Mouse (Mus musculus) telencephalon, adult 2 months (tissue): ENCODE measurements around the gene Insl6.

ENCODE experiments used
- DNase-seq: peaks from one replicate; pipeline ENCODE4 v3.0.0-alpha.2; 2011; ENCODE audit warnings: low read depth, low spot score

Insl6 gene

GRCm38 (mm10) chr19:29325053-29325851 lies at the start of gene Insl6:
Insl6 (minus strand) TSS chr19:29325356.
- DNase-seq = no peak

DNA sequence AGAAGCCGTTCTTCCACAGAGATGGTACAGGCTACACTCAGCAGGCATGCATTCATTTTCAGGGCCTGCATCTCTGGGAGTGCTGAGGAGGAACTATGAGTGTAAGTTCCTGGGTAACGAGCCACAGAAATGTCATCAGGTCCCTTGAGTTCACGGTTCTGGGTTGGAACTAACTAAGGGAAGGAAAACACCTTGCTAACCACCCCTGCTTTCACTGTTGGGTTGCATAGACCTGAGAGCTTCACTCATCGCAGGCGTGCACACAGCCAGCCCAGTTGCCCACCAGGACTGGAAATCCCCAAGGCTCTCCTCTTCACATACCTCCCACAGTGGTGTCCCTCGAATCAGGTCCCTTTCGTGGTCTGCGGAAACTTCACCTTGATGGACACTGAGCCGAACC lies 49.8 kb upstream of the Insl6 start:
- DNase-seq = no peak

DNA sequence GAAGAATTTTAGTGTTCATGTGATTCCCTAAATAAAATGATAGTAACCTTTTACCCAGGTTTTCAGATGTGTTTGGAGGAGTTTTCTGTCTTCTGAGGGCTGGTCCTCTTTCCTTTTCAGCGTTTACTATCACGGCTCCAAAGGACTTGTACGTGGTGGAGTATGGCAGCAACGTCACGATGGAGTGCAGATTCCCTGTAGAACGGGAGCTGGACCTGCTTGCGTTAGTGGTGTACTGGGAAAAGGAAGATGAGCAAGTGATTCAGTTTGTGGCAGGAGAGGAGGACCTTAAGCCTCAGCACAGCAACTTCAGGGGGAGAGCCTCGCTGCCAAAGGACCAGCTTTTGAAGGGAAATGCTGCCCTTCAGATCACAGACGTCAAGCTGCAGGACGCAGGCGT lies 48.3 kb upstream of the Insl6 start:
- no peak for DNase-seq

DNA sequence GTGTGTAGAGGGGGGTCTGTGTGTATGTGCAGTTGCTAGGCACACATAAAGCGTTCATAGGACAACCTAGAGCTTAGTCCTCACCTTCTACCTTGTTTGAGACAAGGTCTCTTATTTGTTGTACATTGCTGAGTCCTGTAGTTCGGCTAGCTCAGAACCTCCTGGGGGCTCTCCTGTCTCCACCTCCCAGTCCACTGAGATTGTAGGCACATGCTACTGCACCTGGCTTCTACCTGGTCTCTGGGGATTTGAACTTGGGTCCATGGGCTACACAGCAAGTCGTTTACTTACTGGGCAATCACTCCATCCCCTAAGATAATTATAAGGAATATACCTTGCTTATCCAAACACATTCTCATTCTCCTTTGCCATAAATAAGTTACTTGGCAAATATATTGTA lies 47.5 kb upstream of the Insl6 start:
- no peak for DNase-seq

DNA sequence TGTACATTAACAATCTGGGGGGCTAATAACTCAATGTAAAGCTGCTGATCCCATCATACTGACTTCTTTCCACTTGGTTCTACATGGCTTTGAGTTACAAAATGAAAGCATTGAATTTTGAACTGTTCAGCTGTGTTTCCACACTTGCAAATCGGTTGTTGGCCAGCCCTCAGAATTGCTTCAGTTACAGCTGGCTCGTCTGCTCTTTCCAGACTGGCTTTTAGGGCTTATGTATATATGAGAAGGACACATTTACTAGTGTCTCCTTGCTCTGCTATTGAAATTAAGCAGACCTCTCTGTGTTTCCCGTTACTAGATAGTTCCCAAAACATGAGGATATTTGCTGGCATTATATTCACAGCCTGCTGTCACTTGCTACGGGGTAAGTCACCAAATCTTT lies 47.0 kb upstream of the Insl6 start:
- DNase-seq = peak; percentile 43

DNA sequence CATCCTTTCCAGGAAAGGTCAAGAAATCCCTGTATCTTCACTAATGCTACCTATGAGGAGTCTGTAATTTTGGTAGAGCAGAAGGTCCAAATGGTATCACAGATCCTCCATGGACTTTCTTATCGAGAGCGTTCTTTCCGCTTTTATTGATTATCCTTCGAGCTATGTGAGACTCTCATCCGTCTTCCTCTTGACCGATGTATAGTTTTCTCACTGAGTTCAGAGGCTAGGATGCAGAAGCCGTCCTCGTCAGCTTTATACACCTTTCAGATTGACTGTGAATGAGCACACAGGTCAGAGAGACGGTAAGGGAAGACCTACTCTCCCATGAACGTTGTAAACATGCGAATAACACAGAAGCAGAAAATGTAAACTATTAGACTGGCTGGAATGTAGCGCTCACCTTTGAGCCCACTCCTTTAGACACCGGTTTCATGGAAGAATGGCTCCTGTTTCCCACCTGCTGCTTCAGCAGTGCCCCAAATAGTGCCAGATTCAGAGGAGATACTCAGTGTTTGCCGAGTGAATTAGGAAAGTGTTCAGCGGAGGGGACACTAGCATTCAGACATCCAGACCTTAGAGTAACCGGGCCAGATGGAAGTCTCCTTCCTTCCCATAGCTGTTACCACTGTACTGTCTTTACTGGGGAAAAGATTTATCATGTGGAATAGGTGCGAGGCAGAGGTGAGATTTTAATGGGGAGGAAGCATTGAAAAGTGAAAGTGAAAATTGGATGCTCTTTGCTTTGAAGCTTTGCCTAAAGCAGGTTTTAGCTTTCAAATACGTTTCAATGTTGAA lies 46.3 kb upstream of the Insl6 start:
- no peak for DNase-seq

DNA sequence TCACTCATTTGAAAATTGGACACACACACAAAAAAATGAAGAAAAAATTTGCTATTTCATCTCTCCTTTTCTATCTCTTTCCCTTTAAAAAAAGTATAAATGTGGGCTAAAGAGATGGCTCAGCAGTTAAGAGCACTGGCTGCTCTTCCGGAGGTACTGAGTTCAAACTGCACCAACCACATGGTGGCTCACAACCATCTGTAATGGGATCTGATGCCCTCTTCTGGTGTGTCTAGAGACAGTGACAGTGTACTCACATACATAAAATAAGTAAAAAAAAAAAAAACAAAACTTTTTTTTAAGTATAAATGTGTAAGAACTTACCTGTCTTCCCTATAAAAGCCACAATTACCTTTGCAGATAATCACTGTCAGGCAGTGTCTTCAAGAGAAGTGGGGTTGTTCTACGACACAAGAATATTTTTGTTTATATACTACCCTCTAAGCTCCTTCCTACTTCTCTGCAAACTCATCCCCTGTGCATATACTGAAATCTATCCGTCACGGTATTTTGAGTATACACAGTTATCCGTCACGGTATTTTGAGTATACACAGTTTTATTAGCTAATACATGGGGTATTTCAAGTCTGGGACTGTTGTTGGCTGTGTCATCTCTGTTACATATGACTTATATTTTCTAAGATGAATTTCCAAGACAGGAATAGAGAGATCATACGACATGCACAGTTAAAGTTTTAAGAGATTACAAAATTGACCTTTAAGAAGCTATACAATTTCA lies 45.6 kb upstream of the Insl6 start:
- no peak for DNase-seq

DNA sequence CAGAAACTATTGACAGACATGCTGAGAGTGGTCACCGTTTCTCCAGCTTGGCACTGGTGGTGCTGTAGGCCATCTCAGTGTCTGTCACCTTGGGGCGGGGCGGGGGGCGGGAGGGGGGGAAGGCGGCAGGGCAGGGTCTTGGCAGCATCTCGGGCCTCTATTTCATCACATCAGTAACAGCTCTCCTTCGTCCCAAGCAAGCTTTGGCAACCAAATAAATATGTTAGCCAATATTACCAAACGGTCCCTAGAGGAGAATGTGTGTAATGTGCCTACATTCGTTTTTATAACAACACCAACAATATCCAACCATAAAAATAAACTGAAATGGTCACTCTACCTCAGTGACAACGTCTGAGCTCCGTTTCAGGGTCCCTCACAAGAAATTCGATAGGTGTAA lies 45.0 kb upstream of the Insl6 start:
- DNase-seq = no peak

DNA sequence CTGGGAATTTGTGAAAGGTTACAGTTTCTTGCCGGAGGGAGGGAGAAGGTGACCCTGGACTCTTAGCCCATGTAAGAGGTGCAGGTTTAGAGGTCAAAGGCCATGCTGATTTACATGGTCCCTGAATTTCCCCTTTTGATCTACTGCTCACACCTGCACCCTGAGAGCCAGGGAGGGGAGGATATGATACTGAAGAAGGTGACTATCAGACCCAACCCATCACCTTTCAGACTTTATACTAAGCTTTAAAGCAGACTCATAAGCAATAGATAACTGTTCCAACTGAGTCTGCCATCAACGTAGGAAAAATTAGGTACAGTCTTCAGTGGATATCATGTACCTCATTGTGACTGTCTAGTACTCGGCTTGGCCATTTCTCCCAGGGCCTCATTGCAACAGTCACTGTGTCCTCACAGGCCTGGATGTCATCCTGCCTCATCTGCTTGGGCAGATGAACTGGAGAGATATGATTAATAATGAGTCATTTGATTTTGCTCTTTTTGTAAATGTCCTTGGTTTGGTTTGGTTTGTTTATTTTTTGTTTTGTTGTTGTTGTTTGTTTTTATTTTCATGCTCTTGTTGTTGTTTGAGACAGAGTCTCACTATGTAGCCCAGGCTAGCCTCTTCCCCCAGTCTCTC lies 43.6 kb upstream of the Insl6 start:
- no peak for DNase-seq

GRCm38 (mm10) chr19:29368041-29368440 lies 42.9 kb upstream of the Insl6 start:
- no peak for DNase-seq

DNA sequence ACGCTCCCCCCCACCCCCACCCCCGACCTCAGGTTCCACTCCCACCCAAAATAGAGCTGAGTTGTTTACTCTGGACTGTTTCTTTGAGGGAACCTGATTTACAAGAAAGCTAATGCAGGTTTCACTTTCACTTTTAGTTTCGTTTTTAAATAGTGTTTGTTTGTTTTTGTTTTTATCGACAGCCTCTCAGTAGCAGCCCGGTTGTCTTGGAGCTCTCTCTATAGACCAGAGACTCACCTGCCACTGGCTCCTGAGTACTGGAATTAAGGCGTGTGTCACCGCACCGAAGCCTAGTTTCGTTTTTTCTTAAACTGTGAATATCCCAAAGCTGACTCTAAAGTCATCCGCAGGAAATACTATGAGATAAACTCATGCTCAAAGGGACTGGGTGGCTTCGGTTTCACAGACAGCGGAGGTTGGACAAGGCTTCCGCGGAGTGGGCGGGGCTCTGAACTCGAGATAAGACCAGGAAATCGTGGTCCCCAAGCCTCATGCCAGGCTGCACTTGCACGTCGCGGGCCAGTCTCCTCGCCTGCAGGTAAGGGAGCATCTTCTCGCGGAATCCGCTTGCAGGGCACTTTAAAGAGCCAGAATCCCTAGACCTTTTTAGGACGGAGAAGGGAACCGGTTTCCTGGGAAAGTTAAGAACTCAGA lies 41.9 kb upstream of the Insl6 start, which contains the start of the genes Plgrkt and Cd274:
Plgrkt (minus strand) TSS at position 422 of the 654 bp plus-strand sequence.
Cd274 (plus strand) TSS at position 487 of the 654 bp plus-strand sequence.
- DNase-seq = no peak

DNA sequence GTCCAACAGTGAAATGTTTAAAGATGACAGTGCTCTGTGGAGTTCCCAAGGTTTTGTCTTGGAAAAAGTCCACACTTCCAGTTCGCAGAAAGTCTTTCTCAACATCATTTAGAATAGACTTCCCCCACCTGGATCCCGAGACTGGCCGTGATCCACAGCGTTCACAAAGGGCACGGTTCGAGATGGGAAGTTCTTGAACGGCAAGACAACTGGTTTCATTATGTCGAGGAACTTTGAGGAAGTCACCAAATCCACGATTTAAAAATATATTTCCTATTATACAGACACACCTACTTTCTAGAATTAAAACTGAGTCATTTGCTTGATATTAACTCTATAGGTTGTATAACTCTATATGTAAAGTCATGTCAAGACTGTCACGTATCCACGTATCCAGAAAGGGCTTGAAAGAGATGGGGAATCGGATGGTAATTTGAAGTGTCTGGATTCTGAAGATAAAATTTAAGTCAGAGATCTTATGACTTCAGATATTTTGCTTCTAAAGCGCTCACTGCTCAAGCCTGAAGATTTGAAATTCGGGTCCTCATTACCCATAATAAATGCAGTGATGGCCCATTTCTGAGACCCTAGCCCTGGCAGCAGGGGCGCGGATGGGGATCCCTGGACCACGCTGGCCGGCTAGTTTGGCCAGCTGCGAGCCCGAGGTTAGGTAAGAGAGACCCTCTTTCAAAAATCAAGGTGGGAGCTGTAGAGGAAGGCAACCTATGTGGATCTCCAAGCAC lies 41.2 kb upstream of the Insl6 start:
- no peak for DNase-seq

GRCm38 (mm10) chr19:29365105-29365504 lies 39.9 kb upstream of the Insl6 start:
- no peak for DNase-seq

DNA sequence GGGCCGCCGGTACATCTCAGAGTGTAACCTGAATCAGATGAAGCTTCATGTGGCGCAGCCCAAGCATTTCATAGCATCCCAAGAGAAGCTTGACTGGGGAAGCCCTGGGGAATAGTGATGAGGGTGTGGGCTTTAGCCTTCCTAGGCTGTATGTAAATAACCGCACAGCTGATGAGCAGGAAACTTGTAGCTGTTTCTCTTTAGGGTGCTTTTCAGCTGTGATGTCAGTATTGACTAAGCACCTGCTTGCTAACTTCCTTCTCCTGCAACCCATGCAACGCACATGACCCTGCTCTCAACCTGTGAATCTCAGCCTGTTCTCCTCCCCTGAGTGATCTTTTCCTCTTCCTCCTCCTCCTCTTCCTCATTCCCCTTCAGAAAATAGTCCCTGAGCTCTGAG lies 38.9 kb upstream of the Insl6 start:
- DNase-seq = no peak

DNA sequence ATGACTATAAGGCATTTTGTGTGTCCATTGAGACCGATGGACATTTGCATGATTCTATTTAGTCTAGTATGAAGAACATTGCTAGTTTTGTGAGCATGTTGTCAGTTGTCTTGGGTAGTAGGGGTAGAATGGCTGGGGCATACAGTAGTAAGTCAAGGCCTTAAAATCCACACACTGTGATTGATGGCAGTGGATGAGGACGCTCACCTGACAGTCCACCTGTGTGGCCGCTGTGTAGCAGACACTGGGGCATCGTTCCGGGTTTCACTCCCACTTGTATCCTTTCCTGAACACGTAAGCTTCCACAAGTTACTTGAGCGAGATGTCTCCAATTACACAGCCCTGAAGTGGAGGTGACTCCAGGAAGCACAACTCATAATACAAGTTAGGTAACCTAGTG lies 38.4 kb upstream of the Insl6 start:
- DNase-seq = no peak

GRCm38 (mm10) chr19:29362173-29362930 lies 37.2 kb upstream of the Insl6 start:
- no peak for DNase-seq

DNA sequence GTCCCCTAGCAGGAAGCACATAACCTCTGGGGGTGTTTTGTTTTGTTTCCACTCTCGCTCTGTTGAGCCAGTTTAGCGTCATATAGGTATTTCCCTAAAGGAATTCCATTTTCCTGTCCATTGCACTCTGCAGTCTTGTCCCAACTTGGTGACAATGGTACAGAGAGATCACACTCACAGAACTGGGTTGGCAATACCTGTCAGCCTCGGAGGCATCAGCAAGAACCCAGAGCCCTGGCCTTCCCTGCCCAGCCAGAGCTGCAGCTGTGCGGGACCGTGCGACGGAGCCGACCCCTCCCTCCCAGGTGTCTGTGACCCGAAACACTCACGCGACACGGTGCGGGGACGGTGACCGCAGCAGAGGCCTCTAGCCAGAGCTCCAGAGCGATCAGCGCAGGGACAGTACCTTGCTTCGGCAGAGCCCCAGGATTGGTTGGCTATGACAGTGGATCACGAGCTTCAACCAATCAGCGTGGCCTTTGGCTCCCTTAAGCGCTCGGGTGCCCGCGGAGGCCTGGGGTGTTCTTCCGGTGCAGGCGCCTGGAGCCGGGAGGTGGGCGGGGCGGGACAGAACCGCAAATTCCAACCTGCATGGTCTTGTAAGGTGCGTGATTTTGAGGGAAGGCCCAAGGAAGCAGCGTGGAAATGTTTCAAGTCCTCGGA lies 36.4 kb upstream of the Insl6 start:
- peak; percentile 97 for DNase-seq

DNA sequence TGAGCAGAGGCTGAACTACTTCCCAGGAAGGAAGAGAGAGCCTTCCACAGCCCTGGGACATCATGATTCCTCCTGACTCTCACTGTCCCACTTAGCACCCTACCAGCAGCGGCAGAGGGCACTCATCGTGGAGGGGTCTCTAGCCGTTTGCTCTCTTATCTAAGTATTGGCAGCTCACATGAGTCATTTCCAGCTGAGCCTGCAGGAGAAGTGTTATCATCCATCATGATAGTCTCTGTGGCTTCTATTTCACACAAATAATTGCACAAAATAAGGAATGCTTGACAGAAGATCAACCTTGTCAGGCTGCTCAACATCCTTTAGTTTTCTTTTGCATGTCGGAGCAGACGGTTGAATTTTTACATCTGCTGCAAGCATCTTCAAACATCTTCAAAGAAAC lies 35.1 kb upstream of the Insl6 start:
- DNase-seq = no peak

DNA sequence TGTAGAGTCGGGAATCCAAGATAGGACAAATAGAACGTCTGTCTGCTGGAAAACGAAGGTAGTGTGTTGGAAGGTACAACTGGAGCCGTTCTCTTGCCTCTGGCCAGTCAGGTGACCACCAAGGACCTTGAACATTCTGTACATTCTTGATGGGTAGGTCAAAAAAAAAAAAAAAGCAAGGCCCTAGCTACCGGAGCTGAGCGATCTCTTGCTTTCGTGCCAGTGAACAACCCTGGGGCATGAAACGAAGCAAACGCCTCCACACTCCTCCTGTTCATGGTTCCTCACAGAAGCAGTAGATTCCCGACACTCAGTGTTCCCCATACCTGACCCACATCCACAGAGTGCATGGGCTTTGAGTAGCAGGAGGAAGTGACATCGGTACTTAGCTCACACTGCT lies 31.1 kb upstream of the Insl6 start:
- DNase-seq = no peak
